Mouse (Mus musculus) small intestine, adult 2 months (tissue): ENCODE measurements around the gene Tarbp1.

Source experiments
- CTCF ChIP-seq: fragments of 200-500 bp; IDR thresholded peaks from 2 replicates; pipeline ENCODE4 v1.5.1; 2012; ENCODE audit warnings: low read depth, mild to moderate bottlenecking, control low read depth, inconsistent platforms, low read length, moderate library complexity, mixed read lengths; ENCODE audit not compliant: insufficient replicate concordance, insufficient read length; ENCODE audit errors: extremely low read depth
- POLR2A ChIP-seq: fragments of 200-500 bp; IDR thresholded peaks from 2 replicates; pipeline ENCODE4 v1.6.1; 2012; ENCODE audit warnings: low read depth, mild to moderate bottlenecking, control low read depth, inconsistent platforms, low read length, moderate library complexity

DNA sequence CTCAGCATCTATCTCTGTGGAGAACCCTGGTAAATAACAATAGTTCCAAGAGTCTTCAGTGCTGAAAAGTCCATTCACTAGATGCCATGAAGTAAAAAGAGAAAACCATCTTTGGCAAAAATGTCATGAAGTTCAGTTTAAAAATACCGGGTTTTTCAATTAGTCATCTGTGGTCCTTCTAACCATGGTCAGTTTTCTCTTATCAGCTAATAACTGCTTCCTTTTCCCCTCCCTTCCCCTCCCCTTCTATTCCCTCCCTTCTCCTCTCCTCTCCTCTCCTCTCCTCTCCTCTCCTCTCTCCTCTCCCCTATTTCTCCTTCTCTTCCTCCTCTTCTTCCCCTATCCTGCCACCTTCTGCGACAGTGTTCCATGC is 7.5 kb upstream of the Tarbp1 start:
- no peak for TF ChIP-seq CTCF
- TF ChIP-seq POLR2A = no peak
